Mouse (Mus musculus): ENCODE results near the gene Gm20834. TPM values are rescaled to one million over a fixed set of nuclear protein-coding genes. Genes with fewer than 3 reads are reported as not detected.

Gm20834 gene
- polyA plus RNA-seq (2014; fragmentation: Illumina TruSeq; extraction: RNeasy Lipid Tissue Mini Kit (QIAGEN cat#74804); ENCODE audit: low read depth, low replicate concordance): not detected

GRCm38 (mm10) chrY:10324489-10324888 is at the start of gene Gm20834:
Gm20834 (minus strand) TSS chrY:10324589.

Other genes with a start within 250 kb of the Gm20834 start
- gene Gm21310, start 177.4 kb downstream of the Gm20834 start, polyA plus RNA-seq (2014; fragmentation: Illumina TruSeq; extraction: RNeasy Lipid Tissue Mini Kit (QIAGEN cat#74804); ENCODE audit: low read depth, low replicate concordance): not detected
- not detected for gene Gm28510, start 88.1 kb upstream of the Gm20834 start, polyA plus RNA-seq (2014; fragmentation: Illumina TruSeq; extraction: RNeasy Lipid Tissue Mini Kit (QIAGEN cat#74804); ENCODE audit: low read depth, low replicate concordance)
- gene Gm20737, start 211.5 kb upstream of the Gm20834 start, polyA plus RNA-seq (2014; fragmentation: Illumina TruSeq; extraction: RNeasy Lipid Tissue Mini Kit (QIAGEN cat#74804); ENCODE audit: low read depth, low replicate concordance): not detected
- gene Gm21775, start 228.9 kb upstream of the Gm20834 start, polyA plus RNA-seq (2014; fragmentation: Illumina TruSeq; extraction: RNeasy Lipid Tissue Mini Kit (QIAGEN cat#74804); ENCODE audit: low read depth, low replicate concordance): not detected